Mouse (Mus musculus): Measurements from ENCODE around the gene En2. TPM values are rescaled to one million over a fixed set of nuclear protein-coding genes. Genes with fewer than 3 reads are reported as not detected.

The En2 gene
- polyA plus RNA-seq, 1 experiment from 2014 or later: not detected

DNA sequence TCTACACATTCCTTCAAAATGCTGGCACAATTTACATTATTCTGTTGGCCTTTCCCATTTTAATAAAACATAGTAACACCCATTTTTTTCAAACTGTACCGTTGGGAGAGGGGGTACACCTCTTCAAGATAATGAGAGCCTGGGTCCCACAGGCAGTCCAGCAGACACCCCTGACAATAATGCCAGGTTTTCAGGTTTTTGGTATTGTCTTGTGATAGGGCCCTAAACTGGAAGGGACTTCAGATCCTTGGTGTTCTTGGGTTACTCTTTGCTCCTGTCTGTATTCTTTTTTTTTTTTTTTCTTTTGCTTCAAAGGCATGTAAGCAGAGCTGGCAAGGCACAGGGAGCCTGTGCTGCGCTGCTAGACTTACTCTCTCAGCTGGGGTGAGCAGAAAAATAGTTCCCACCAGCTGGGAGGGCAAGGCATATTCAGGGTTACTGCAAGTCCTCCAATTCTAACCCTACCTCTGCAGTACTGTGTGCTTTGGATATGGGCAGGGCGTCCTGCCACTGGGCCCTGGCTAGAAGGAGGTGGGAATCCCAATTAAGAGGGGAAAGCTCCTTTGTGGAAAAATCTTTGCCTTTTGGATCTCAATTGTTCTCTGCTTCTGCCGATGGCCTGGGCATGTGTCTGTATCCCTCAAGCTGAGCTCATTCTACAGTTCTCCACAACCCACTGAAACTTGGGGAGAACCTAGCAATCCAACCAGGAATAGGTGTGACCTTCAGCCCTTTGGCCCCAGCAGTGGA is 7.6 kb downstream of the En2 start:
- Histone ChIP-seq H3K4me1 (0 out of 2 replicates have a peak, but pooled peaks cover 5% of the 10 kb centered on the region), H3K36me3 (no peaks in the 10 kb centered on the region), H3K9ac (replicated peaks) (no peak overlapping the region), H3K27ac (replicated peaks) (no peak overlapping the region), H3K4me3 (replicated peaks) (no peak overlapping the region), H3K9me3 (replicated peaks) (no peaks in the 10 kb centered on the region), H3K4me2 (no peak overlapping the region), H3K27me3 (replicated peaks) (peaks cover 90% of the 10 kb centered on the region)
- ATAC-seq (ENCODE audit: low FRiP score): no peak
- WGBS: 4% methylated on average over 4 of the region's 4 CpGs

DNA sequence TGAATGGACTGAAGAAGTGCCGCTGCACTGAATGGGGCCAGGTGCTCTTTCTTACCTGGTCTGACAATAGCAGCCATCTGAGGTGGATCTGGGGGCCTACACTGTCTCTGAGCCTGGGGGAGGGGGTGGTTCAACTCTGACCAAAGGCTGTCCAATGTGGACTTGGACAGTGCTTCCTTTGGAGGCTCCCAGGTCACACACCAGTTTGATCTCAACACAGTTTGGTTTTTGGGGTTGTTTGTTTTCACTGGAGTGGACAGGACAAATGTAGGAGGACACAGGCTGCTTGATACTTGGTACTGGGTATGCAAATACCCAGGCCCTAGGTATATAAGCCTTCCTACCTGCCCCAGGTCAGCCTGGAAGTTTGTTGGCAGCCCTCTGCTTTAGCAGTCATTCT is 8.2 kb downstream of the En2 start:
- H3K4me2 ChIP-seq: no peak overlapping the region
- H3K27ac ChIP-seq (replicated peaks): no peak overlapping the region
- 0 out of 2 replicates have a peak, but pooled peaks cover 5% of the 10 kb centered on the region for H3K4me1 ChIP-seq
- H3K27me3 ChIP-seq (replicated peaks): peaks cover 90% of the 10 kb centered on the region
- ATAC-seq (ENCODE audit: low FRiP score): no peak
- H3K36me3 ChIP-seq: no peaks in the 10 kb centered on the region
- H3K4me3 ChIP-seq (replicated peaks): no peak overlapping the region
- 4% methylated on average over 1 of the region's 1 CpGs for WGBS
- no peak overlapping the region for H3K9ac ChIP-seq (replicated peaks)
- H3K9me3 ChIP-seq (replicated peaks): no peaks in the 10 kb centered on the region

DNA sequence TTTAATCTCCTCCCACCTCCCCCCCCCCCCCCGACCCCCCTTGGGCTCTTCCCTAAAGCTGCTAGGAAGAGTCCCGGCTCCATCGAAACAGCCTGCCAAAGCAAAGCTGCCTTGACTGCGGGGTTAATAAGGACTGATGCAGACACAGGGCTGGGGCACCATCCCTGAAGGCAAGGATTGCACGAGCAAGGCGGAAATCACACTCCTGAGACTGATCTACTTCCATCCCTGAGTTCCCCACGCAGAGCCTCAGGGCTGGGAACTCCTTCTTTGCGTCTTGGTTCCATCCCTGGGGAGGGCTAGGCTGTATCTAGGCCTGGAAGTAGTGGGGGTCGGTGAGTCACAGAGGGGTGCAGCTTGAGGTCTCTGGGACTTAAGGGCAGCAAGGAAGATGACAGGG is 8.6 kb downstream of the En2 start:
- Histone ChIP-seq H3K4me1 (0 out of 2 replicates have a peak, but pooled peaks cover 5% of the 10 kb centered on the region), H3K4me2 (no peak overlapping the region), H3K9ac (replicated peaks) (no peak overlapping the region), H3K36me3 (no peaks in the 10 kb centered on the region), H3K9me3 (replicated peaks) (no peaks in the 10 kb centered on the region), H3K27me3 (replicated peaks) (peaks cover 90% of the 10 kb centered on the region), H3K4me3 (replicated peaks) (no peak overlapping the region), H3K27ac (replicated peaks) (no peak overlapping the region)
- no peak for ATAC-seq (ENCODE audit: low FRiP score)
- WGBS: 1% methylated on average over 9 of the region's 9 CpGs

DNA sequence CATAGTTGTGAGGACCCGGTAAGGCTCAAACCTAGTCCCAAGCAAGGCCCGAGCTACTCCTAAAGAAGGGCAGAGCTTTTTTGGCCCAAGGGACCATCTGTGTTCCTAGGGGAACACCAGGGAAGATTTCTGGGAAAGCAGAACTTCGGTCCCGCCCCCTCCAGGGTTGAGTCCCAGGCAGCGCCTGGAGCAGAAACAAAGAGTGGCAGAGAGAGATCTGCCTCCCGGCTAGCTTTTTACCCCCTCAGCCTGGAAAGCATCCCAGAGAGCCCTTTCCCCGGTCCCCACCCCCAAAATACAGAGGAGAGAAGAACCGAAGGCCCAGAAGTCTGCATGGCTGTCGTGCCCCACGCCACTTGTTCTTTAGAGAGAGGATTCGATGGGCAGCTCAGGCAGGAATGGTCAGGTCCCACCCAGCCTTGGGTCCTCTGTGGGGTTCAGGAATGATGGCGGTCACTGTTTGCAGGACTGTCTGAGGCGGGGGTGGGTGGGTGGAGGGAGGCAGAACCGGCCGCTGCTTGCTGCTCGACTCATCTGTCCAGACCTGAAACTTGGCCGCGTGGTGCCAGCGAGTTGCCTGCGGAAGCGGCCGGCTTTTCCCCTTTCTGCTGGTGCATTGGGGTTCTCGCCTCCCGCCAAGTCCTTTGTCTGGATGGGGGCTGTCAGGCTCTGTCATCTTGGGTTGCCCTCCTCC is 9.5 kb downstream of the En2 start:
- Histone ChIP-seq H3K27me3 (replicated peaks) (peaks cover 90% of the 10 kb centered on the region), H3K36me3 (no peaks in the 10 kb centered on the region), H3K4me2 (no peak overlapping the region), H3K9ac (replicated peaks) (no peak overlapping the region), H3K27ac (replicated peaks) (no peak overlapping the region), H3K4me3 (replicated peaks) (no peak overlapping the region), H3K4me1 (0 out of 2 replicates have a peak, but pooled peaks cover 5% of the 10 kb centered on the region), H3K9me3 (replicated peaks) (no peaks in the 10 kb centered on the region)
- ATAC-seq (ENCODE audit: low FRiP score): no peak
- WGBS: 0% methylated on average over 24 of the region's 24 CpGs

DNA sequence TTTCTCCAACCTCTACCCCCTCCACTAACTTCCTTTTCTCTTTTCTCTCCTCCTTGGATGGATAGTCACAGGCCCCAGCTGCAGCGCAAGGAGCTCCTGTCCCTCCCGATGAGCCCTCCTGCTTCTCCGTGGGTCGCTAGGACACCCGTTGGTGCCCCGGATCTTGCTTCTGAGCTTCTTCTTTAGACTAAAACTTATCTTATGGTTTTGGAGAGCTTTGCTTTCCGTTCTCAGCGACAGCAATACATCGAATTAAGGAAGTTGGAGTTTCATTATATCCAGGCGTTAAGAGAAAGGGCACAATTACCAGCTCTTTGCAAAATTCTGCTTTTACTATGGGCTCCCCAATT is 10.1 kb downstream of the En2 start:
- no peak overlapping the region for H3K4me2 ChIP-seq
- H3K4me3 ChIP-seq (replicated peaks): no peak overlapping the region
- 3% methylated on average over 10 of the region's 10 CpGs for WGBS
- H3K27ac ChIP-seq (replicated peaks): no peak overlapping the region
- 0 out of 2 replicates have a peak, but pooled peaks cover 5% of the 10 kb centered on the region for H3K4me1 ChIP-seq
- H3K36me3 ChIP-seq: no peaks in the 10 kb centered on the region
- H3K9ac ChIP-seq (replicated peaks): no peak overlapping the region
- no peaks in the 10 kb centered on the region for H3K9me3 ChIP-seq (replicated peaks)
- ATAC-seq (ENCODE audit: low FRiP score): no peak
- H3K27me3 ChIP-seq (replicated peaks): peaks cover 91% of the 10 kb centered on the region

DNA sequence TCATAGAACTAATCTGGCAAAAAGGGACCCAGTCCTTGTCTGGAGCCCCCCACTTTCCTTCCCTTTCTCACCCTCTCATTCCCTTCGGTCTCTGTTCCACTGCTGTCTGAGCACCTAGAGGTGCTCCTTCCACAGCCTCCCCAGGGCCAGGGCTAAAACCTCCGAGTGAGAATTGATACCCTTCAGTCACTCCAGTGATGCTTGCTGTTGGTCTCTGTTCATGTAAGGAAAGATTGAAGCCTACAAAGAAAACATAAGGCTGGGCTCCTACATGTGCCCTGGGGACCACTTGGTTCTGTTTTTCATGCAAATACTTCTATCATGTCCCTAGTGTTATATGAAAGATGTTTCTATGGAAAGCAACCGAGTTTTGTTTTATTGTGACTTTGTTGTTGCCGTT is 10.5 kb downstream of the En2 start:
- ATAC-seq (ENCODE audit: low FRiP score): no peak
- no peak overlapping the region for H3K4me2 ChIP-seq
- no peak overlapping the region for H3K9ac ChIP-seq (replicated peaks)
- peaks cover 92% of the 10 kb centered on the region for H3K27me3 ChIP-seq (replicated peaks)
- no peak overlapping the region for H3K27ac ChIP-seq (replicated peaks)
- H3K9me3 ChIP-seq (replicated peaks): no peaks in the 10 kb centered on the region
- H3K4me3 ChIP-seq (replicated peaks): no peak overlapping the region
- 0% methylated on average over 4 of the region's 4 CpGs for WGBS
- no peaks in the 10 kb centered on the region for H3K36me3 ChIP-seq
- H3K4me1 ChIP-seq: 0 out of 2 replicates have a peak, but pooled peaks cover 5% of the 10 kb centered on the region

DNA sequence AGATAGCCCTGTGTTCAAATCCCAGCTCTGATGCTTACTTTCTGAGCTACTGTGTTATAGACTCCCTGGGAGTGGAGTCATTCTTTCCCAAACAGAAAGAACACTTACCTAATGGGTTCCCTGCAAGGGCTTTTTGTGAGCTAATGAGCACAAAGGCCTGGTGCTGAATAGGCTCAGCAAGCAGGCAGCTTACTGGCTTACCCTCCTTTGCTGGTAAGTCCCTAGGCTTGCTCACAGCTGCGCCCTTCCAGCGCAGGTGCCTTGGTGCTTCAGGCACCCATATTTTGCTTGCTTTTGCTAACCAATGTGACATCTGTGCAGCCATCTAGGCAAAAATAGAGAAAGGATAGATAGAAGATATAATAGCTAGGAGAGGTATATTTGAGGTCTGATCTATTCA is 11.1 kb downstream of the En2 start:
- ATAC-seq (ENCODE audit: low FRiP score): no peak
- Histone ChIP-seq H3K9me3 (replicated peaks) (no peaks in the 10 kb centered on the region), H3K36me3 (no peaks in the 10 kb centered on the region), H3K27me3 (replicated peaks) (peaks cover 92% of the 10 kb centered on the region), H3K27ac (replicated peaks) (no peak overlapping the region), H3K4me3 (replicated peaks) (no peak overlapping the region), H3K4me1 (0 out of 2 replicates have a peak, but pooled peaks cover 5% of the 10 kb centered on the region), H3K9ac (replicated peaks) (no peak overlapping the region), H3K4me2 (no peak overlapping the region)
- 0% methylated on average over 2 of the region's 2 CpGs for WGBS

DNA sequence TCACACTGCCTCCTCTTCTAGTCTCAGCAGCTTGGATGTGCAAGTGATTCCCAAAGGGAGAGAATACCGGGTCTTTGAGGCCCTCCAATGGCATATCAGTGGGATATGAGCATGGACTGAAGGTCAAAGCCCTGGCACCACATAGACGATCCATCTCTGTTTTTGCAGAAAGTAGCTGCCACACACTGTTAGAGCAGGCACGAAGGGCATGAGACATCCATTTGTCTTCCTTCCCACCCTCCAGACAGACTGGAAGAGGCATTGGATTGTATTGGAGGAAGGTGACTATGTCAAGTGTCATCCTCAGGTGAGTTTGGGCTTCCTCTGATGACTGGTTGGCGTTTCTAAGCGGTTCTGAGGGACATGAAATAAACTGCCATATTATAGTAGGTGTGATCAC is 12.8 kb downstream of the En2 start:
- ATAC-seq (ENCODE audit: low FRiP score): no peak
- no peak overlapping the region for H3K27ac ChIP-seq (replicated peaks)
- no peaks in the 10 kb centered on the region for H3K9me3 ChIP-seq (replicated peaks)
- WGBS: 15% methylated on average over 5 of the region's 5 CpGs
- H3K4me1 ChIP-seq: 0 out of 2 replicates have a peak, but pooled peaks cover 5% of the 10 kb centered on the region
- no peak overlapping the region for H3K4me3 ChIP-seq (replicated peaks)
- H3K9ac ChIP-seq (replicated peaks): no peak overlapping the region
- H3K27me3 ChIP-seq (replicated peaks): peaks cover 82% of the 10 kb centered on the region
- H3K4me2 ChIP-seq: no peak overlapping the region
- no peaks in the 10 kb centered on the region for H3K36me3 ChIP-seq

DNA sequence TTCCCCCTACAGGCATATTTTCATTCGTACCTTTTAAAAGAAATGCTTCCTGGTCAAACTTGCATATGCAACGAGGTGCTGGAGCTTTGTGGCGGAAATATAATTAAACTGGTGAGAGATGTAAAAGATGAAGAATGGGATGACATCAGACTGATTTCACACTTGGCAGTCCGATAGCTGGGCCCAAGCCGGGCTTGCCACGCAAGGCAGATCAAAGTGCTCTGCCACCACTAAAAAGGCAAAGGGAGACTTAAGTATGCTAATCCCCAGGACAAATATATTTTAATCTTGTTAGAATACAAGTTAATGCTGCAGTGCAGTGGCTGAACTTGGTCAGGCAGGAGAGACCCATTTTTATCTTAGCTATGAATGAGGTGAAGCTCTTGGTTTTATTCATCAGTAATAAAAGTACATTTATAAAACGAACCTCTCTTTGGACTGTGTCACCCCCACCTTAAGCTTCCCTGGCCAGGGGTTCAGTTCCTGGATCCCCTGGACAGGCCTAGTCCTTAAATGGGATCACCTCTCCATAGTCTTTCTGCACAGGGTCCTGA is 13.8 kb downstream of the En2 start:
- 19% methylated on average over 7 of the region's 7 CpGs for WGBS
- H3K9me3 ChIP-seq (replicated peaks): no peaks in the 10 kb centered on the region
- ATAC-seq (ENCODE audit: low FRiP score): no peak
- no peaks in the 10 kb centered on the region for H3K36me3 ChIP-seq
- H3K4me2 ChIP-seq: no peak overlapping the region
- H3K27me3 ChIP-seq (replicated peaks): peaks cover 72% of the 10 kb centered on the region
- H3K4me3 ChIP-seq (replicated peaks): no peak overlapping the region
- H3K27ac ChIP-seq (replicated peaks): no peak overlapping the region
- no peak overlapping the region for H3K9ac ChIP-seq (replicated peaks)
- H3K4me1 ChIP-seq: 0 out of 2 replicates have a peak, but pooled peaks cover 5% of the 10 kb centered on the region

DNA sequence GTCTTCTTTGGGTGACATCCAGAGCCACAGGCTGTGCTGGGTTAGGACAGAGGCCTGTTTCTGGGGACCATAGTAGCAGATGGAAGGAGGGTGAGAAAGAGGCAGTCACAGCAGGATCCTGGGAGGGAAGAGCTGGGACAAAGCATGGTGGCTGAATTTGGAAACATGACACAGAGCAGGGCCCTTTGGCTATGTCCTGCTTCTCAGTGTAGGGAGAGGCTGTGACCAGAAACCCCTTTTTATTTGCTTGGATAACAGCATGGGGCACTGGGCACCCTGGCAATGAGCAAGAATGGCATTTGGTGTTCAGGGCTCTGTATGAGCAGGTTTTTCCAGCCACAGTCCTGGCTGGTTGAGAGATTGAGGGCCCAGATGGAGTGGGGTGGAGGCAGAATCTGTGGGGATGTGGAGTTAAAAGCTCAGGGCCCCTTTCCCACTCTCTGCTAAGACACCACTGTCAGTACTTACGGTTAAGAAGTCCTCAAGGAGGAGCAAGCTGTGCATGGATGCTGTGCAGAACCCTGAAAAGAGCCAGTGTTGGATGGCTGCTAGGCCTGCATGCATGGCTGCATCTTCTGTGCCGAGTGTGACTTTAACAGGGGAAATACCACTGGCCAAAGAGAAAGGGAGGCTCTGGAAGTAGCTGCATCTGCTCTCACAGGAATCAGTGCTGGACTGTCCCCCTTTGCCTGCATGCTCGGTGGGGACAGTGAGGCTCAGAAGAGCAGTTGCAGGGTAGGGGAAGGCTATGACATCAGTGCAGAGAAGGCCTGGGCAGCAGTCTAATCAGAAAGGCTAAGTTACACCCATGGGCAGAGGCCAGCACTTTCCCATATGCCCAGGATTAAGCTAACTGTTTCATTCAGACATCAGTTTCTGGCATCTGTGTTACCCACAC is 26.0 kb downstream of the En2 start:
- H3K4me1 ChIP-seq: no peaks in the 10 kb centered on the region

DNA sequence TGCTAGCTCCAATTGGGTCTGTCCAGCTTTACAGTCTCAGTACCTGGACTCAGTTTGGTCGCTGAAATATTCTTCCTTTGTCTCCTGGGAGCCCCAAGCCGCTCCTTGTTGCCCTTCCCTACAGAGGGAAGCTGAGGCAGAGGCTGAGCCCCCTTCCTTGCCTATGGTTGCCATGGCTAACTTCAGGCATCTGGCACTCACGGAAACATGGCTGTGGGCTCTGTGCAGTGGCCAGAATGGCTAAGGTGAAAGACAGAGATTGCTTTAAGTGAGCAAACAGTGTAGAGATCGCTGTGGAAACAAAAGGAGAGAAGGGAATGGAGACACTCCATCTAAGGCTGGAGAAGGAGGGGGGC is 26.6 kb downstream of the En2 start:
- no peaks in the 10 kb centered on the region for H3K9me3 ChIP-seq (replicated peaks)
- H3K9ac ChIP-seq (replicated peaks): no peak overlapping the region
- no peak overlapping the region for H3K4me3 ChIP-seq (replicated peaks)
- H3K4me1 ChIP-seq: no peaks in the 10 kb centered on the region
- no peak overlapping the region for H3K4me2 ChIP-seq
- 25% methylated on average over 4 of the region's 4 CpGs for WGBS
- no peak overlapping the region for H3K27ac ChIP-seq (replicated peaks)
- ATAC-seq (ENCODE audit: low FRiP score): no peak
- H3K27me3 ChIP-seq (replicated peaks): peaks cover 12% of the 10 kb centered on the region; the same call in 1 of the 2 replicates
- H3K36me3 ChIP-seq: no peaks in the 10 kb centered on the region

More for the DNA sequence above, 26.0 kb downstream of the En2 start:
- Histone ChIP-seq H3K4me3 (replicated peaks) (no peak overlapping the region), H3K27me3 (replicated peaks) (peaks cover 12% of the 10 kb centered on the region; the same call in 1 of the 2 replicates), H3K27ac (replicated peaks) (no peak overlapping the region), H3K9me3 (replicated peaks) (no peaks in the 10 kb centered on the region), H3K36me3 (no peaks in the 10 kb centered on the region), H3K9ac (replicated peaks) (no peak overlapping the region), H3K4me2 (no peak overlapping the region)
- 28% methylated on average over 3 of the region's 3 CpGs for WGBS
- ATAC-seq (ENCODE audit: low FRiP score): no peak

Measured in neural tube, embryonic 15.5 days (tissue).